Mouse (Mus musculus) stomach, postnatal 0 days (tissue): ENCODE measurements at regions not wholly inside any gene's neighbourhood (a gene's known extent, or its start where the extent isn't known, plus 50 kb on each side); places are given as distances from the start of the nearest gene placed in this dataset.

Source experiments
- CTCF ChIP-seq: IDR thresholded peaks from 2 replicates; pipeline ENCODE4 v1.5.1; 2016; ENCODE audit warnings: antibody characterized with exemption, low read depth, mild to moderate bottlenecking, moderate library complexity
- EP300 ChIP-seq: optimal IDR thresholded peaks from 2 replicates; pipeline ENCODE3; 2016; ENCODE audit warnings: antibody characterized with exemption

GRCm38 (mm10) chr2:80973217-80973616 is 356.2 kb downstream of the Nup35 start:
- TF ChIP-seq CTCF (no peak), EP300 (no peak)
